Mouse (Mus musculus) ES-Bruce4 (cell line): ENCODE measurements around the gene Atg4c. TPM values are rescaled to one million over a fixed set of nuclear protein-coding genes. Genes with fewer than 3 reads are reported as not detected.

Source experiments
- H3K27ac ChIP-seq: 2 replicates; pipeline ENCODE4 v1.5.1; 2012; ENCODE audit warnings: low read length, inconsistent platforms; ENCODE audit not compliant: insufficient read depth
- H3K27me3 ChIP-seq: 2 replicates; pipeline ENCODE4 v1.6.1; 2012; ENCODE audit warnings: mild to moderate bottlenecking, low read length, inconsistent platforms; ENCODE audit not compliant: control insufficient read depth, poor library complexity, insufficient read depth, severe bottlenecking
- H3K36me3 ChIP-seq: 2 replicates; pipeline ENCODE4 v1.6.1; 2012; ENCODE audit warnings: inconsistent platforms, mild to moderate bottlenecking, low read length, moderate library complexity; ENCODE audit not compliant: control insufficient read depth, poor library complexity, insufficient read depth, severe bottlenecking
- H3K4me1 ChIP-seq: one replicate; pipeline ENCODE4 v1.8.1; 2011; ENCODE audit warnings: low read length; ENCODE audit not compliant: control insufficient read depth, insufficient read depth
- H3K4me3 ChIP-seq: 2 replicates; pipeline ENCODE4 v1.5.1; 2011; ENCODE audit warnings: low read depth, mild to moderate bottlenecking, low read length
- H3K9ac ChIP-seq: 2 replicates; pipeline ENCODE4 v1.6.1; 2012; ENCODE audit warnings: low read depth, mild to moderate bottlenecking, inconsistent platforms; ENCODE audit not compliant: poor library complexity, severe bottlenecking
- H3K9me3 ChIP-seq: replicated peaks from 2 replicates; pipeline ENCODE4 v1.6.1; 2012; ENCODE audit warnings: mild to moderate bottlenecking, low read length, inconsistent platforms; ENCODE audit not compliant: control insufficient read depth, poor library complexity, insufficient read depth, severe bottlenecking
- CTCF ChIP-seq: IDR thresholded peaks from one replicate; pipeline ENCODE4 v1.8.1; 2011; ENCODE audit warnings: low read depth, low read length
- EP300 ChIP-seq: IDR thresholded peaks from 2 replicates; pipeline ENCODE4 v1.6.1; 2011; ENCODE audit warnings: low read depth, low read length; ENCODE audit not compliant: insufficient read depth
- POLR2A ChIP-seq: IDR thresholded peaks from one replicate; pipeline ENCODE4 v1.8.1; 2011; ENCODE audit warnings: low read length; ENCODE audit not compliant: insufficient read depth
- polyA plus RNA-seq: library from polyadenylated mRNA; stranded (reverse); fragments of >200 nt; gene quantifications from 2 replicates; pipeline ENCODE4 v1.2.4, GENCODE M21; 2011; ENCODE audit warnings: low read depth; ENCODE audit not compliant: missing spikeins, insufficient read depth, insufficient read length

The Atg4c gene
- polyA plus RNA-seq, 1 experiment = 16.5 TPM

DNA sequence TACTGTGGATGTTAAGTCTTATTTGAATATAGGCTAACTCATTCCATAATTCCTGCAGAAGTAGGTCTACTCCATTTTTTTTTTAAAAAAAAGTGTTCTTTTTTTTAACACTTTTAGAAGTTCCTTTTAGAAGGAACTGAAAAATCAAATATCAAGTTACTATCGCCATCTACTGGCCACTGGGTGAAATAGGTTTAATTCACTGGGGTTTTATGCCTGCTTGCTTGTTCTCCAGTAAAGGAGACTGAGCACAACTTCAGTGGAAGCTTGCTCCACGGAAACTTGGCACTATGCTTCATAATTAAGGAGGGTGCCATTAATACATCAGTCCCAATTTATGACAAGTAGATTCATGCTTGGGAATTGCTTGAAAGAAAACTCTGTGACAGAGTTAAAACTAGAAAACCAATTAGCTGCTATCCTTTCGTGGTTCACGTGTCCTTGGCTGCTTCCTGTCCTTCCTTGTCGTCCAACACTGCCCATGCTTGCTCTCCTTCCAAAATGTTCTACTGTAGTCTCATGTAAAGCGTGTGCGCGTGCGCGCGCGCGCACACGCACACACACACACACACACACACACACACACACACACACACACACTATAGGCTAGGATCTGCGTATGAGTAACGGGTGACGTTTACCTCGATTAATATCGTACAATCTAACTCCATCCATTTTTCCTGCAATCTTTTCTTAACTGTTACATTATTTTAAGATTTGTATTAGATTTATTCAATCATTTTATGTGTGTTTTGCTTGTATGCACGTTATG lies 10.9 kb upstream of the Atg4c start:
- H3K4me3 ChIP-seq = no peak overlapping the region
- no peaks in the 10 kb centered on the region for H3K9me3 ChIP-seq
- TF ChIP-seq CTCF (no peak), EP300 (no peak), POLR2A (no peak)
- no peak overlapping the region for H3K27ac ChIP-seq
- H3K27me3 ChIP-seq = no peaks in the 10 kb centered on the region
- no peak overlapping the region for H3K9ac ChIP-seq
- H3K36me3 ChIP-seq = no peaks in the 10 kb centered on the region
- no peaks in the 10 kb centered on the region for H3K4me1 ChIP-seq

DNA sequence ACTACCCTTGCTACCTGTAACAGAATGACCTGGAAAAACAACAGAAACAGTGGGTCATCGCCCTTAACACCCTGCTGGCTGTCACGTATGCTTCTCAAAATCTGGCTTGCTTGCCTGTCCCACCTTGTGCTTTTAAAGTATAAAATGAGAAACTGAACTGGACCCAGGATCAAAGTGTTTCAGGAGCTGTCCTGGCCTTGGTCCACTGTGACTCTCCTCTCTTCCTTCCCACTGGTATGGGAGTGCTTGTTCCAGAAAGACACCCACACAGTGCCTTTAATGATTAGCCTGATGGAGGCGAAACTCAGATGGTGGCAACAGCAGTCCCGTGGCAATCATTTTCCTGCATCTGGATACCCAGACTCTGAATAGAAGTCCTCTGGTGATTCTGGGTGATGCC lies 9.1 kb upstream of the Atg4c start:
- TF ChIP-seq POLR2A (no peak), EP300 (no peak), CTCF (no peak)
- no peaks in the 10 kb centered on the region for H3K4me1 ChIP-seq
- H3K36me3 ChIP-seq = no peaks in the 10 kb centered on the region

DNA sequence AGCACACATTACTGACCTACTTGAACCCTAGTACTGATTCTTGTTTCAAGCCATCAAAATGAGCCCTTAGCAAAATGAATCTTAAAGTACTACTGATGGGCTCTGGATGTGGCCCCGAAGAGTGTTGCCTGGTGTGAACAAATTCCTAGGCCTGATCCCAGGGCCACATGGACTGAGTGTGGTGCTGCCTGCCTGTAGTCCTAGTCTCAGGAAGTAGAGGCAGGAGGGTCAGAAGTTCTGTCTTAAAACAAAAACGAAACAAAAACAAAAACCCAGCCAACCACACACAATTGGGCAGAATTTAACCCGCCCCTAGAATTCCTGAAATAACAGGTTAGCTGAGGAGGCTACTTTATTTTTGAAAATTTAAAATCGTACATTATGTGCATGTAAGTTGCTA lies 8.4 kb upstream of the Atg4c start:
- no peaks in the 10 kb centered on the region for H3K27me3 ChIP-seq
- H3K27ac ChIP-seq = no peak overlapping the region
- H3K9ac ChIP-seq = no peak overlapping the region
- H3K36me3 ChIP-seq = no peaks in the 10 kb centered on the region
- H3K4me1 ChIP-seq = no peaks in the 10 kb centered on the region
- H3K9me3 ChIP-seq = no peaks in the 10 kb centered on the region
- TF ChIP-seq POLR2A (no peak), EP300 (no peak), CTCF (no peak)
- no peak overlapping the region for H3K4me3 ChIP-seq

More for the DNA sequence above, 9.1 kb upstream of the Atg4c start:
- Histone ChIP-seq H3K4me3 (no peak overlapping the region), H3K27me3 (no peaks in the 10 kb centered on the region), H3K27ac (no peak overlapping the region), H3K9ac (no peak overlapping the region), H3K9me3 (no peaks in the 10 kb centered on the region)

DNA sequence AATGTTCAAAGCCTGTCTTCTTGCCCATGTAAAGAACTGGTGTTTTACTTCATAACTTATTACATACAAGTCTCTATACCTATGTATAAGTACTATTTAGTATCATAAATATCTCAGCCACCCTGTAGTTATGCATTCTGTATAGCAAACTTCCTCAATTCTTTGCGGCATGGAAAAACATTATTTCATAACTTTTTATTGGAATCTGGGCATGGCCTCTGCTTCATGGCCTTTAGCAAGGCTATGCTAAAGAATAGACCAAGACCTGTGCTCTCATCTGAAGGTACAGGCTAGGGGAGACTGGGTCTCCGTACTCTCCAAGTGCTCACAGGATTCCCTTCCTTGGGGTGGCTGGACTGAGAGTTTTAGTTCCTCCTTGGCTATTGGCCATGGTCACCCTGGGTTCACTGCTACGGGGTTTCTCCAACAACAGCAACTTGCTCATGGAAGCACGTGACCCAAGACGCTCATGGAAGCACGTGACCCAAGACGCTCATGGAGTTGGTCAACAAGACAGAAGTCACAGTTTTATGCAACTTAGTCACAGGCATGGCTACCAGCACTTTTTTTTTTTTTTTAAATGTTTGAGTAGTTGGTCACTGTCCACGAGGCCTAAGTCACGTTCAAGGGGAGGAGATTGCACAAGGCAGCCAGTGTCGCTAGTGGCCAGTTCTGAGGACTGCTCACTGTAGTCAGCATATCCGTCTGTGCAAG lies 7.2 kb upstream of the Atg4c start:
- no peaks in the 10 kb centered on the region for H3K4me1 ChIP-seq
- H3K27ac ChIP-seq = no peak overlapping the region
- no peaks in the 10 kb centered on the region for H3K27me3 ChIP-seq
- H3K9me3 ChIP-seq = no peaks in the 10 kb centered on the region
- TF ChIP-seq CTCF (no peak), EP300 (no peak), POLR2A (no peak)
- no peaks in the 10 kb centered on the region for H3K36me3 ChIP-seq
- no peak overlapping the region for H3K9ac ChIP-seq
- H3K4me3 ChIP-seq = no peak overlapping the region

DNA sequence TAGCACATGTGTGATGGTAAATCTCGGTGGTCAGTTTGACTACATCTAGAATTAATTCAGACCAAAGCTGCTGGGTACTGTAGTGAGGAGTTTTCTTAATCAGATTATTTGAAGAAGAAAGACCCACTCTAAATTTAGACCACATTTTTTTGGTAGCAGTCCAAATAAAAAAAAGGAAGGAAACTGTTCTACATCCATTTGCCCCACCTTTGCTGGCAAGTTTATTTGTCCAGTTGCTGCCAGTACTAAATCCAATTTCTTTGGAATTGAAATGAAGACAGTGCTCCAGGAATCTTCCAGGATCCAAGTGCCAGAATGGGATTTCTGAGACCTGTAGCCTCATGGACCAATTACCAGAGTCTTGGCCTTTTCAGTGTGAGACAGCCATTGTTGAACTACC lies 1.1 kb upstream of the Atg4c start:
- peaks cover 2% of the 10 kb centered on the region; the same call in 1 of the 2 replicates for H3K9me3 ChIP-seq

DNA sequence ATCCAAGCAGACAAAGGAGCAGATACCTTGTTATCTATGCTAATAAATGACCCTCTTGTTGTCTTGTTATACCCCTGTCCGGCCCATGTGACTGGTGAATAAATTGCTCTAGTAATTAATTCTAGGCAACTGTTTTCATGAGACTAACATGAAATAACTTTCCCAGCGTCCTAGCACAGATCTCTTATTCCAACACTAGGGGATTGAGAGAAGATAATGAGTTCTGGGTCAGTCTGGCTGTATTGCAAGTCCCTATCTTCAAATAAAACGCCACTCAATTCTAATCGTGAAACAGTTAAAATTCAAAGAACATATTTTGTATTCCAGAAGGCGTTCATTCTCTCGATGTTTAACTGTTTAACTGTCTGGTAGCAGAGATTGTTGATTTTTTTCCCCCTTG lies 520 bp upstream of the Atg4c start:
- TF ChIP-seq POLR2A (no peak), CTCF (no peak)
- H3K4me3 ChIP-seq = no peak overlapping the region

More for the DNA sequence above, 1.1 kb upstream of the Atg4c start:
- Histone ChIP-seq H3K4me3 (no peak overlapping the region), H3K9ac (no peak overlapping the region), H3K36me3 (no peaks in the 10 kb centered on the region), H3K27me3 (no peaks in the 10 kb centered on the region), H3K4me1 (no peaks in the 10 kb centered on the region), H3K27ac (no peak overlapping the region)
- TF ChIP-seq EP300 (no peak), CTCF (no peak), POLR2A (no peak)

More for the DNA sequence above, 520 bp upstream of the Atg4c start:
- Histone ChIP-seq H3K4me1 (no peaks in the 10 kb centered on the region), H3K9ac (no peak overlapping the region), H3K9me3 (peaks cover 7% of the 10 kb centered on the region), H3K36me3 (no peaks in the 10 kb centered on the region), H3K27ac (no peak overlapping the region), H3K27me3 (no peaks in the 10 kb centered on the region)
